Mouse (Mus musculus) neural tube, embryonic 12.5 days (tissue): ENCODE results near the gene Ssxb10. TPM values are rescaled to one million over a fixed set of nuclear protein-coding genes. Genes with fewer than 3 reads are reported as not detected.
"Not testable (repeated sequence)": the region's sequence is repeated elsewhere in the genome, so short reads cannot be mapped to it uniquely, and the experiment has no call there.

Experiments used
- ATAC-seq: fragments of 200-750 bp; cut with Nextera tagmentation; 2 replicates; pipeline ENCODE4 v1.8.0; 2017; ENCODE audit warnings: low read depth, mild to moderate bottlenecking, moderate TSS enrichment, moderate library complexity; ENCODE audit not compliant: low FRiP score
- H3K27ac ChIP-seq: fragments of 300-500 bp; sonication (generic); 2 replicates; pipeline ENCODE4 v1.5.1; 2016
- H3K27me3 ChIP-seq: fragments of 300-500 bp; sonication (generic); replicated peaks from 2 replicates; pipeline ENCODE4 v1.6.1; 2016; ENCODE audit warnings: mild to moderate bottlenecking
- H3K36me3 ChIP-seq: fragments of 300-500 bp; sonication (generic); 2 replicates; pipeline ENCODE4 v1.6.1; 2016; ENCODE audit warnings: mild to moderate bottlenecking
- H3K4me1 ChIP-seq: fragments of 300-500 bp; sonication (generic); 2 replicates; pipeline ENCODE4 v1.6.1; 2016
- H3K4me2 ChIP-seq: fragments of 300-500 bp; sonication (generic); replicated peaks from 2 replicates; pipeline ENCODE4 v1.6.1; 2016; ENCODE audit warnings: mild to moderate bottlenecking
- H3K4me3 ChIP-seq: fragments of 300-500 bp; sonication (generic); 2 replicates; pipeline ENCODE4 v1.5.1; 2016
- H3K9ac ChIP-seq: fragments of 300-500 bp; sonication (generic); 2 replicates; pipeline ENCODE4 v1.6.1; 2016; ENCODE audit warnings: mild to moderate bottlenecking
- H3K9me3 ChIP-seq: fragments of 300-500 bp; sonication (generic); 2 replicates; pipeline ENCODE4 v1.6.1; 2016; ENCODE audit warnings: mild to moderate bottlenecking
- WGBS: fragments of 180-500 bp; shearing (Covaris S2); methylation state at CpG from one replicate; pipeline ENCODE4 v1.1.7; 2016; 5-methylcytosine and 5-hydroxymethylcytosine counted together
- polyA plus RNA-seq: library from polyadenylated mRNA; unstranded; fragments of >200 nt; fragmentation: Nextera tagmentation; extraction: Ambion mirVana; gene quantifications from 2 replicates; pipeline ENCODE4 v1.2.1, GENCODE M21; 2016

Ssxb10 gene
- polyA plus RNA-seq: not detected in 2 replicates

- H3K27ac ChIP-seq: no peak within 1 kb of the TSS
Observed at GRCm38 (mm10) chrX:8327124-8327523, at the start of gene Ssxb10. Gene Ssxb10, plus strand, starts transcription at chrX:8327424.

DNA sequence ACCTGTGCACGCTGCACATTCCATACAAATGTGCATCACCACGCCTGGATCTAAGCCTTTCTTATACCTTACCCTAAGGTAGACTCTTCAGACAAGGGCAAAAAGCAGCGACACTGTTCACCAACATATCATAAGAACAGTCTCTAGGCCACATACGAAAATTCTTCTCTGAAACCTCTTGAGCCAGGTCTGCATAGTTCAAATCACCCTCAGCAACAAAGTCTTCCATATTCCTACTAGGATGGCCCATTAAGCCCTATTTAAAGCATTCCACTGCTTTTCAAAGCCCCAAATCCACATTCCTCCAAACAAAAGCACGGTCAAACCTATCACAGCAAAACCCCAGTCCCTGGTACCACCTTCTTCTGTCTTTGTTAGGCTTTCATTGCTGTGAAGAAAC, 38.6 kb upstream of the Ssxb10 start:
- H3K27ac ChIP-seq: no peak overlapping the region
- no peaks in the 10 kb centered on the region for H3K36me3 ChIP-seq
- 80% methylated on average over 5 of the region's 5 CpGs for WGBS
- no peak overlapping the region for H3K9ac ChIP-seq
- no peaks in the 10 kb centered on the region for H3K4me1 ChIP-seq
- H3K27me3 ChIP-seq: no peaks in the 10 kb centered on the region
- no peaks in the 10 kb centered on the region for H3K9me3 ChIP-seq
- no peak overlapping the region for H3K4me3 ChIP-seq
- no peak for ATAC-seq
- H3K4me2 ChIP-seq: no peak overlapping the region

More at GRCm38 (mm10) chrX:8327124-8327523, at the start of gene Ssxb10:
- no peak for ATAC-seq
- 69% methylated on average over 2 of the region's 2 CpGs for WGBS
- peaks cover 11% of the 10 kb centered on the region for H3K9me3 ChIP-seq
- no peak within 1 kb of the TSS for H3K4me2 ChIP-seq
- no peak within 1 kb of the TSS for H3K9ac ChIP-seq
- H3K36me3 ChIP-seq: no peaks in the 10 kb centered on the region
- no peaks in the 10 kb centered on the region for H3K4me1 ChIP-seq
- no peaks in the 10 kb centered on the region for H3K27me3 ChIP-seq
- H3K4me3 ChIP-seq: no peak within 1 kb of the TSS

DNA sequence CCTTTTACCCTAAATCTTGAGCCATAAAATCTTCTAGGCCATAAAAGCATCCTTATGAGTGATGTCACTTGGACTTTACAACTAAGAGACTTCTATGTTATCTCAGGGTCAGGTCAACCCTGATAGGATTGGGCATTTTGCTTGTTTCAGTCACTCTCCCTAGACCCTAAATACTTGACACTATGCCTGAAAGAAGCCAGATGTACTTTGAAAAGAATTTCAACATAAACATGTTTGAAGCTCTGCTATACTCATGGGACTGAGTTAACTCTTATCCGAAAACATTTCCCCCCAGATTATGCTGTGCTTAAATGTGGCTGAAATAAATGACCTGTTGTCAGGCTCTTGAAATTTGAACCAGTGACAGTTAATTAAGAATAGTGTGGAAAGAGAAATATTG, 17.9 kb upstream of the Ssxb10 start:
- WGBS: 79% methylated on average over 1 of the region's 1 CpGs

DNA sequence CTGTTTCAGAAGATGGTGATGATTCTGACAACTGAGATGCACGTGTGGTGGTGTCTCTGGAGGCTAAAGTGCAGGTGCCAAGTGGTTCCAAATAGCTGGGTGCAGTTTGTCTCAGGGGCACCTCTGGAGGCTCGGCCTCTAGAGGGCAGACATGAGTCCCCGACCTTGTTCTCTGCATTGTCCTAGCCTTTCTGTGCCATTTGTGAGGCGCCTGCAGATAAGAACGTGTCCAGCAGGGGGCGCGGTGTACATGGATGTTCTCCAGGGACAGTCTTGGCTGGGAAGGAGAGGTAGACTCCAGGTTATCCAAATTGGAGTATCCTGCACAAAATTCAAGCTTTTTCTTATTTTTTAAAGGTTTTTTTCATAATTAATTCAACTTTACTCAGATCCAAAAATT, 12.3 kb upstream of the Ssxb10 start:
- not testable (repeated sequence) for H3K4me2 ChIP-seq, H3K9ac ChIP-seq, H3K27me3 ChIP-seq, H3K27ac ChIP-seq, H3K4me1 ChIP-seq, H3K9me3 ChIP-seq, H3K4me3 ChIP-seq, ATAC-seq, H3K36me3 ChIP-seq
- WGBS: 9% methylated on average over 7 of the region's 7 CpGs

More for the DNA sequence above, 17.9 kb upstream of the Ssxb10 start:
- ATAC-seq: no peak
- no peaks in the 10 kb centered on the region for H3K4me1 ChIP-seq
- no peak overlapping the region for H3K4me3 ChIP-seq
- H3K27ac ChIP-seq: no peak overlapping the region
- no peaks in the 10 kb centered on the region for H3K27me3 ChIP-seq
- H3K4me2 ChIP-seq: no peak overlapping the region
- H3K9me3 ChIP-seq: no peaks in the 10 kb centered on the region
- H3K36me3 ChIP-seq: no peaks in the 10 kb centered on the region
- H3K9ac ChIP-seq: no peak overlapping the region

- H3K9me3 ChIP-seq, H3K27me3 ChIP-seq, H3K4me1 ChIP-seq, H3K36me3 ChIP-seq, H3K9ac ChIP-seq, H3K27ac ChIP-seq, H3K4me2 ChIP-seq, H3K4me3 ChIP-seq, ATAC-seq: not testable (repeated sequence)
- WGBS: 25% methylated on average over 1 of the region's 1 CpGs
Observed at GRCm38 (mm10) chrX:8366678-8367077, 39.5 kb downstream of the Ssxb10 start, which contains the start of gene Ssxb9. Gene Ssxb9, plus strand, starts transcription at chrX:8366978.

Other genes starting within 250 kb of the Ssxb10 start
- 0.22 and 0.23 TPM in 2 replicates for gene Was, start 236.9 kb upstream of the Ssxb10 start, polyA plus RNA-seq
- gene Wdr13, start 194.5 kb upstream of the Ssxb10 start, polyA plus RNA-seq: 42.6 and 45.0 TPM in 2 replicates
- gene Rbm3, start 181.5 kb upstream of the Ssxb10 start, polyA plus RNA-seq: 397 and 400 TPM in 2 replicates
- 15.1 and 16.5 TPM in 2 replicates for gene Tbc1d25, start 151.2 kb upstream of the Ssxb10 start, polyA plus RNA-seq
- gene Ebp, start 133.9 kb upstream of the Ssxb10 start, polyA plus RNA-seq: 33.0 and 36.0 TPM in 2 replicates
- 32.3 and 36.2 TPM in 2 replicates for gene Porcn, start 120.9 kb upstream of the Ssxb10 start, polyA plus RNA-seq
- 45.8 and 46.3 TPM in 2 replicates for gene Ftsj1, start 75.0 kb upstream of the Ssxb10 start, polyA plus RNA-seq
- gene Slc38a5, start 56.3 kb upstream of the Ssxb10 start, polyA plus RNA-seq: 6.4 and 6.9 TPM in 2 replicates
- gene Ssxb9, start 39.6 kb downstream of the Ssxb10 start, polyA plus RNA-seq: not detected in 2 replicates
- not detected in 2 replicates for gene Ssxb1, start 85.9 kb downstream of the Ssxb10 start, polyA plus RNA-seq
- not detected in 2 replicates for gene Ssxb2, start 134.3 kb downstream of the Ssxb10 start, polyA plus RNA-seq
- not detected in 2 replicates for gene Gm14459, start 197.5 kb downstream of the Ssxb10 start, polyA plus RNA-seq
- gene Ssxb6, start 220.8 kb downstream of the Ssxb10 start, polyA plus RNA-seq: not detected in 2 replicates